Mouse (Mus musculus) forelimb bud, embryonic 11.5 days (tissue): ENCODE results near the gene Plxna1.

Source experiments
- DNase-seq: peaks from one replicate; pipeline ENCODE4 v3.0.0-alpha.2; 2012; ENCODE audit warnings: low read depth, low spot score

The Plxna1 gene

GRCm38 (mm10) chr6:89361418-89362280 is 771 bp downstream of the Plxna1 start:
- DNase-seq: no peak

GRCm38 (mm10) chr6:89360709-89361417 is 1.6 kb downstream of the Plxna1 start:
- DNase-seq: no peak

- DNase-seq: no peak
Observed at GRCm38 (mm10) chr6:89359771-89360708, 2.4 kb downstream of the Plxna1 start.

- DNase-seq: no peak
Observed at GRCm38 (mm10) chr6:89359192-89359591, 3.2 kb downstream of the Plxna1 start.

- no peak for DNase-seq
Observed at GRCm38 (mm10) chr6:89355661-89356060, 6.8 kb downstream of the Plxna1 start.

DNA sequence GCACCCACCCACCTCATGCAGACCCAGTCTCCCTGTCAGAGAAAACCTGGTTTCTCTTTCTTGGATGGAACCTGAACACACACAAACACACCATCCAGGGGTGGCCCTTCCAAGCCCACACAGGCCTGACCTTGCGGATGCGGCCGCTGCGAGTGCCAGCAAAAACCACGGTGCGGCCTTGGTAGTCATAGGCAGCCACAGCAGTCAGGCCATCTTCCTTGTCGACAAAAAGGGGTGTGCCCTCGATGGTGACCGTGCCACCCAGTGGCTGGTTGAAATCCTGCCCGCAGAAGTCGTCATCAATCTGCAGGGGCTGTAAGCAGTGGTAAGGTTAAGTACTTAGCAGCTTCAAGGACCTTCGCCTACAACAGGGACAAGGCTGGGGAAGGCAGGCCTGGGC is 7.7 kb downstream of the Plxna1 start:
- no peak for DNase-seq

DNA sequence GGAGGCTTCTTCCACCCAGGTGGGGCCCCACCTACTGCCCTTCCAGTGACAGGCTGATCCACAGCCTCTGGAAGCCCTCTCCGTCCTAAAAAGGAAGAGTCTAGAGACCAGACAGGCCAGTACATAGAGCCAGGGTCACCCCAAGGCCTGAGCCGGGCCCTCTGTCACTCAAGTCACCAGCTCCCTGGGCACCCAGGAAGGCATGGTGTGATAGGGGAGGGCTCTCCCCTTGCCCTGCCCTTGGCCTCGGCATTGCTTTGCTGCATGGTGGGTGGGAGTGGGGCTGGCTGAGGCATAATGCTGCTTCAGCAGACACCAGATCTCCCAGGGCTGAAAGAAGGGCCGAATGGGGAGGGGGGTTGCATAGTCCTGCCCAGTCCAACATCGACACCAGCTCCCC is 8.3 kb downstream of the Plxna1 start:
- no peak for DNase-seq

- DNase-seq: no peak
Observed at GRCm38 (mm10) chr6:89353101-89353500, 9.3 kb downstream of the Plxna1 start.

GRCm38 (mm10) chr6:89351441-89352137 is 10.8 kb downstream of the Plxna1 start:
- DNase-seq: peak; percentile 78

GRCm38 (mm10) chr6:89350520-89350919 is 11.9 kb downstream of the Plxna1 start:
- no peak for DNase-seq

DNA sequence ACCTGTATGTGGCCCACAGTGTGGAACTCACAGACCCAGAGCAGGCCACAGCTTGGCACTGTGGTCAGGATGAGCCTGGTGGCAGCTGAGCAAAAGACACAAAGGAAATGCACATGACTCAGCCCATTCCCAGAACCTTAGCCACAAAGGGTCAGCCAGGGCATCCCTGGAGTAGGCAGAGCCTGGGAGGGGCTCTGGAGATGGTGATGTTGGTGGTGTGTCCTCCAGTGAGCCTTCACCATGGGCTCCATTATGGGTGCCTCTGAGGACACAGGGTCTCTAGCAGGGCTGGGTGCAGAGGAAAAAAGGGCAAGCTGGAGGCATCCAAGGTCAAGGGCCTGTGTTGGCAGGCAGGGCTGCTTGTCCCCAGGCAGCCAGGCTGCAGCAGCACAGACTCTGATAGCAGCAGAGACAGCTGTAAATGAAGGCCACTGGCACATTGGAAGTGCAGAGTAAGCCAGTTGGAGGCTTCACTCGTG is 12.3 kb downstream of the Plxna1 start:
- no peak for DNase-seq

DNA sequence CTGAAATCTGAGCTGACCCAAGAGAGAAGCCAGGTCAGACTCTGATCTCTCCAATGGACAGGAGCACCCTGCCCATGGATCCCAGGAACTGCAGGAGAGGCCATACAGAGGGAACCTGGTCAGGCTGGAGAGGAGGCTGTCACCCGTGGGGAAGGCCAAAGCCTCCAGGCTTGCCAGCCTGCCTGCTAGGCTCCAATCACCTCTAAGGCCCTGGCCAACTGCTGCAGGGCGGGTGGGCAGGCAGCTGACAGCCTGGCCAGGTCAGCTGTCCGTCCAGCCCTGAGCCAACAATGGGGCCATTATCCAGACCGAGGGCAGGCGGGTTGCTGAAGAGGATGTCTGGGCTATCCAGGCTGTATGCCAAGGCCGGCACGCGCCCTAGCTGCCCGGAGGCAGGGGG is 14.1 kb downstream of the Plxna1 start:
- DNase-seq: no peak

- DNase-seq: no peak
Observed at GRCm38 (mm10) chr6:89347792-89348191, 14.6 kb downstream of the Plxna1 start.

GRCm38 (mm10) chr6:89345855-89346254 is 16.6 kb downstream of the Plxna1 start:
- no peak for DNase-seq

- no peak for DNase-seq
Observed at GRCm38 (mm10) chr6:89345486-89345785, 17.0 kb downstream of the Plxna1 start.

DNA sequence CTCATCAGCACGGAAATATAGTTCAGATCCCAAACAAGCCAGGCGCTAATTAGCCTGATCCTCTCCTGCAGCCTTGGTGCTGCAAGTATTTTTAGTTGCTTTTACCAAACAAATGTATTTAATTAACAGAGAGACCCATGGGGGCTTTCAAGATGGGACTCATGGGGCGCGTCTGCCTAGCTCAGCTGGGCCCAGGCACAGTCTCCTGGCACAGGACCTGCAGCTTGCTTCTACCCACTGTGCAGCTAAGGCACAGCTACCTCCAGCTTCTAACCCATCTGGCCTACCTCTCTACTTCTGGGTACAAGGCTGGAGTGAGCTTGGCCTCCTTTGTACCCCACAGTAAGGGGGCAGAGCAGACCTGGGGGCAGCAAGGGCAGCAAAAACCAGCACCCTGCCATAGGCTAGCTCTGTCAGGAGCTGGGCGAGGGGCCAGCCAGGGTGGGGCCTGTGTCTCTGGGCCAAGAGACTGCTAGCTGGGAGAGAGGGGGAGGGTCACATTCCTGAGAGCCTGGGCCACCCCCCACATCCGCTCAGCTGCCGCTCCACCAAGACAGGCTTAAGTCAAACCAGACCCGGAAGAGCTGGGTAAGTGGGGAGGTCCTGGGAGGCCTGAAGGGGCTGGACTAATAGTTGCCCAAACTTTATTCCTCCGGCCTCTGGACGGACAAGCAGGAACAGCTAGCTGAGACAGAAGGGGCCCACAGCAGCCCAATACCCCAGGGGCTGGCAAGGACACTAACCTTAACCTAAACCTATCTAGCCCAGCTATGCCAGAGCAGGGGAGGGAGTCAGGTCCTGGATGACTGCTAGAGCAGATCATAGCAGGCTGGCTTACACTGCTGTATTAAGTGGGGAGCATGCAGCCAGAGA is 17.6 kb downstream of the Plxna1 start:
- peak; percentile 90 for DNase-seq

- DNase-seq: no peak
Observed at GRCm38 (mm10) chr6:89341981-89342380, 20.4 kb downstream of the Plxna1 start.

- DNase-seq: no peak
Observed at GRCm38 (mm10) chr6:89339447-89339846, 23.0 kb downstream of the Plxna1 start.

- DNase-seq: no peak
Observed at GRCm38 (mm10) chr6:89338733-89339132, 23.7 kb downstream of the Plxna1 start.

DNA sequence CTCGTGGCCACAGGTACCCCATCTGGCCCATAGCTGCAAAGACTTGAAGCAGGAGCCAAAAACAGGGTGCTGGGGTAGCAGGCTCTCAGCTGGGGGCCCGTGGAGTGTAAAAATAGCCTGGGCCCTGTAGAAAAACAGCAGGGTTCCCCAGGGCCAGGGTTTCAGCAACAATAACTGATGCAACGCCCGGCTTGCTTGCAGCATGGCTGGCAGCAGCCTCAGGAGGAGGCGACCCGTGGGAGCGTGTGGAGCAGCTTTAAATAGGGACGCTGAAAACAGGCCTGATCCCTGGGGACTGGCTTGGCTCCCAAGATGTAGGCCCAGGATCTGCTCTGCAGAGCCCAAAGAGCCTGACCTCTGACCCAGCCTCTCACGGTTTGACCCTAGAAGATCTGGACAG is 24.8 kb downstream of the Plxna1 start:
- DNase-seq: no peak
